Mouse (Mus musculus): ENCODE measurements around the gene Myo7a.

- TF ChIP-seq CTCF (IDR thresholded peaks at IDR 0.05; ENCODE audit: low read depth, low read length) (no peak), TAL1 (conservative IDR thresholded peaks at IDR 0.05; ENCODE audit: low read depth, low read length) (no peak), GATA1 (IDR thresholded peaks at IDR 0.05; ENCODE audit: borderline replicate concordance, low read length) (no peak), GATA2 (IDR thresholded peaks at IDR 0.05; ENCODE audit: borderline replicate concordance, low read depth, low read length) (no peak)
Measured at GRCm38 (mm10) chr7:98158481-98158880, 39.2 kb upstream of the Myo7a start.

Measured in G1E (cell line).